Mouse (Mus musculus) myocyte (in vitro differentiated cells): ENCODE measurements around the gene Tmem50b.

Source experiments
- CEBPB ChIP-seq: IDR thresholded peaks from 2 replicates; pipeline ENCODE4 v1.6.1; 2011; ENCODE audit warnings: mild to moderate bottlenecking, moderate library complexity; ENCODE audit not compliant: poor library complexity, insufficient read depth, severe bottlenecking
- E2F4 ChIP-seq: IDR thresholded peaks from one replicate; pipeline ENCODE4 v1.6.1; 2011; ENCODE audit warnings: mild to moderate bottlenecking, control low read depth, moderate library complexity; ENCODE audit not compliant: insufficient read depth
- MAX ChIP-seq: IDR thresholded peaks from one replicate; pipeline ENCODE4 v1.6.1; 2011; ENCODE audit warnings: low read depth, mild to moderate bottlenecking, control low read depth
- MYOD1 ChIP-seq, 3 experiments: IDR thresholded peaks; one replicate each; pipeline ENCODE4 v1.6.1; 2011; ENCODE audit warnings: control low read depth in 2 of 3, low read depth in 2 of 3, mild to moderate bottlenecking in 2 of 3, moderate library complexity in 1 of 3; ENCODE audit not compliant: insufficient read length in 2 of 3, control insufficient read depth in 1 of 3
- MYOG ChIP-seq, 3 experiments: IDR thresholded peaks; one replicate each; pipeline ENCODE4 v1.6.1; 2011; ENCODE audit warnings: control low read depth in 2 of 3, low read depth in 2 of 3, mild to moderate bottlenecking in 2 of 3; ENCODE audit not compliant: insufficient read length in 2 of 3, control insufficient read depth in 1 of 3, insufficient read depth in 1 of 3
- POLR2A ChIP-seq: IDR thresholded peaks from one replicate; pipeline ENCODE4 v1.6.1; 2011; ENCODE audit warnings: low read depth, mild to moderate bottlenecking, control low read depth, moderate library complexity; ENCODE audit not compliant: insufficient read length
- POLR2AphosphoS2 ChIP-seq: IDR thresholded peaks from one replicate; pipeline ENCODE4 v1.6.1; 2011; ENCODE audit warnings: low read depth, control low read depth; ENCODE audit not compliant: insufficient read length
- REST ChIP-seq: IDR thresholded peaks from one replicate; pipeline ENCODE4 v1.6.1; 2011; ENCODE audit warnings: mild to moderate bottlenecking, control low read depth, moderate library complexity; ENCODE audit not compliant: insufficient read depth, insufficient read length
- SRF ChIP-seq: IDR thresholded peaks from one replicate; pipeline ENCODE4 v1.6.1; 2011; ENCODE audit warnings: low read depth; ENCODE audit not compliant: control insufficient read depth, insufficient read length
- TCF12 ChIP-seq: IDR thresholded peaks from one replicate; pipeline ENCODE4 v1.6.1; 2011; ENCODE audit warnings: mild to moderate bottlenecking, control low read depth; ENCODE audit not compliant: poor library complexity, insufficient read depth, severe bottlenecking
- TCF3 ChIP-seq: IDR thresholded peaks from one replicate; pipeline ENCODE4 v1.6.1; 2011; ENCODE audit warnings: low read depth, control low read depth; ENCODE audit not compliant: insufficient read length
- USF1 ChIP-seq: IDR thresholded peaks from one replicate; pipeline ENCODE4 v1.6.1; 2011; ENCODE audit warnings: low read depth, mild to moderate bottlenecking, control low read depth, moderate library complexity

GRCm38 (mm10) chr16:91611248-91611647 lies 13.6 kb upstream of the Tmem50b start:
- TF ChIP-seq POLR2A: no peak
- no peak for TF ChIP-seq USF1
- no peak for TF ChIP-seq E2F4
- TF ChIP-seq MAX: no peak
- TF ChIP-seq CEBPB: no peak
- TF ChIP-seq POLR2AphosphoS2: no peak
- TF ChIP-seq TCF12: no peak
- no peak for TF ChIP-seq MYOD1 (IDR thresholded peaks at IDR 0.05; ENCODE audit: control insufficient read depth in 1 of 3, insufficient read length in 2 of 3, low read depth in 2 of 3)
- no peak for TF ChIP-seq REST
- TF ChIP-seq SRF: no peak
- TF ChIP-seq MYOG (IDR thresholded peaks at IDR 0.05; ENCODE audit: control insufficient read depth in 1 of 3, insufficient read depth in 1 of 3, insufficient read length in 2 of 3, low read depth in 2 of 3): no peak
- no peak for TF ChIP-seq TCF3
